Mouse (Mus musculus): ENCODE data around the gene Plod1.
A peak's percentile ranks its signal among the peaks of the same experiment; 100 is the strongest.

GRCm38 (mm10) chr4:147867563-147868449 lies 68.8 kb downstream of the Plod1 start:
- TF ChIP-seq CTCF (IDR thresholded peaks at IDR 0.05; ENCODE audit: borderline replicate concordance, insufficient read depth, low read length) (no peak), POLR2A (IDR thresholded peaks at IDR 0.05; ENCODE audit: low read depth, low read length) (peak; percentile 70)
